Mouse (Mus musculus) limb, embryonic 14.5 days (tissue): ENCODE results near the gene Rps16. TPM values are rescaled to one million over a fixed set of nuclear protein-coding genes. Genes with fewer than 3 reads are reported as not detected.

ENCODE experiments used
- ATAC-seq: fragments of 200-750 bp; cut with Nextera tagmentation; 2 replicates; pipeline ENCODE4 v1.8.0; 2017; ENCODE audit warnings: low read depth, moderate number of reproducible peaks, moderate TSS enrichment; ENCODE audit not compliant: low FRiP score
- DNase-seq: peaks from one replicate; pipeline ENCODE4 v3.0.0-alpha.2; 2015; ENCODE audit warnings: low spot score
- H3K27ac ChIP-seq: fragments of 300-500 bp; sonication (generic); replicated peaks from 2 replicates; pipeline ENCODE4 v1.5.1; 2014; ENCODE audit warnings: low read depth, mild to moderate bottlenecking, low read length, moderate library complexity, mixed read lengths
- H3K27me3 ChIP-seq: fragments of 300-500 bp; sonication (generic); 2 replicates; pipeline ENCODE4 v1.6.1; 2014; ENCODE audit warnings: low read length, mixed read lengths; ENCODE audit not compliant: control insufficient read depth, insufficient read depth
- H3K36me3 ChIP-seq: fragments of 300-500 bp; sonication (generic); 2 replicates; pipeline ENCODE4 v1.6.1; 2014; ENCODE audit warnings: mild to moderate bottlenecking, low read length, moderate library complexity, mixed read lengths; ENCODE audit not compliant: control insufficient read depth, insufficient read depth
- H3K4me1 ChIP-seq: fragments of 300-500 bp; sonication (generic); 2 replicates; pipeline ENCODE4 v1.6.1; 2014; ENCODE audit warnings: antibody characterized with exemption, low read length, mixed read lengths; ENCODE audit not compliant: control insufficient read depth, insufficient read depth
- H3K4me2 ChIP-seq: fragments of 300-500 bp; sonication (generic); replicated peaks from 2 replicates; pipeline ENCODE4 v1.6.1; 2014; ENCODE audit warnings: low read depth, mild to moderate bottlenecking, low read length, moderate library complexity; ENCODE audit not compliant: severe bottlenecking
- H3K4me3 ChIP-seq: fragments of 300-500 bp; sonication (generic); replicated peaks from 2 replicates; pipeline ENCODE4 v1.5.1; 2014; ENCODE audit warnings: low read length
- H3K9ac ChIP-seq: fragments of 300-500 bp; sonication (generic); 2 replicates; pipeline ENCODE4 v1.6.1; 2014; ENCODE audit warnings: mild to moderate bottlenecking, low read depth, low read length, moderate library complexity; ENCODE audit not compliant: severe bottlenecking
- H3K9me3 ChIP-seq: fragments of 300-500 bp; sonication (generic); 2 replicates; pipeline ENCODE4 v1.6.1; 2016; ENCODE audit warnings: low read length; ENCODE audit not compliant: control insufficient read depth
- POLR2A ChIP-seq: fragments of 200-500 bp; IDR thresholded peaks from 2 replicates; pipeline ENCODE4 v1.8.0; 2012; ENCODE audit warnings: inconsistent platforms, mild to moderate bottlenecking, moderate library complexity, borderline replicate concordance; ENCODE audit not compliant: insufficient read depth, insufficient read length; ENCODE audit errors: extremely low read depth
- WGBS: fragments of 180-500 bp; shearing (Covaris S2); extraction: QIAGEN DNeasy Blood & Tissue Kit; methylation state at CpG from one replicate; pipeline ENCODE4 v1.1.7; 2014; 5-methylcytosine and 5-hydroxymethylcytosine counted together
- polyA plus RNA-seq, 2 experiments: library from polyadenylated mRNA; depleted of rRNA in 1 of 2; stranded (reverse) in 1 of 2; unstranded in 1 of 2; fragments of >200 nt; fragmentation: Nextera tagmentation in 1 of 2; extraction: Ambion mirVana in 1 of 2; gene quantifications; 2 replicates each; pipeline versions ENCODE4 v1.2.1 to v1.2.3; 2012 to 2014

The Rps16 gene
- polyA plus RNA-seq, 2 experiments = 1,345 to 2,127 TPM

DNA sequence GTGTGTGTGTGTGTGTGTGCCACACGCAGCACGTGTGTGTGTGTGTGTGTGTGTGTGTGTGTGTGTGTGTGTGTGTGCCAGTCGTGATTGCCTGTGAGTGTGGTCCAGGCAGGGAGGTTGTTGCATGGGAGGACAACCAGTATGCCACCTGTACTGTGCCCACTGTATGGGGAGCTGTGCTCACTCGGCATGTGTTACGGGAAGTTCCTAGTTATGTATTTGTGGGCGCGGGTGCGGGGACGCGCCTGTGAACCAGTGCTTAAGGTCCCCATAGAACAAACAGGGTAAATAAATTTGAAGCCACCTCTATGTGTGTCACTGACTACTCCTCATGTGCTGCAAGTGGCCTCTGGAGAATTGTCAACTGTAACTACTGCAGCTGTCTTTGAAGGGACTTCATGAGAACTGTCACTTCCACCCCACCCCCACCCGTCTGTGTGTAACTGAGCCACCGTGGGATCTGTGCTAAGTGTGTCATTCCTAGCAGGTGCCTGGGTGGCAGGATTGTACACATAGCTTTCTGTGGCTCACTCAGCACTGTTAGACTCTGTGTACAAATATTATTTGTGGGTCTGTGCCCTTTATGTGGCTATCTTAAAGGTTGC lies 32.0 kb downstream of the Rps16 start:
- peak overlapping the region; percentile 36 for H3K4me3 ChIP-seq
- no peak for TF ChIP-seq POLR2A
- H3K9ac ChIP-seq = peak overlapping the region; percentile 62
- peak overlapping the region; percentile 95 for H3K27ac ChIP-seq
- peaks cover 7% of the 10 kb centered on the region for H3K36me3 ChIP-seq
- DNase-seq (peak; percentile 34), ATAC-seq (no peak)
- H3K27me3 ChIP-seq = no peaks in the 10 kb centered on the region
- no peaks in the 10 kb centered on the region for H3K9me3 ChIP-seq
- peak overlapping the region; percentile 79 for H3K4me2 ChIP-seq
- 47% methylated on average over 9 of the region's 12 CpGs for WGBS
- H3K4me1 ChIP-seq = peaks cover 53% of the 10 kb centered on the region

GRCm38 (mm10) chr7:28382981-28383396 lies 32.5 kb downstream of the Rps16 start:
- Histone ChIP-seq H3K9ac (no peak overlapping the region), H3K4me2 (0 out of 2 replicates have a peak overlapping the region, but pooled peaks have one; percentile 4), H3K27me3 (no peaks in the 10 kb centered on the region), H3K4me1 (peaks cover 48% of the 10 kb centered on the region), H3K4me3 (no peak overlapping the region), H3K9me3 (no peaks in the 10 kb centered on the region), H3K36me3 (peaks cover 7% of the 10 kb centered on the region; the same call in 1 of the 2 replicates), H3K27ac (peak overlapping the region; percentile 10; the same call in 1 of the 2 replicates)
- TF ChIP-seq POLR2A = no peak
- ATAC-seq (no peak), DNase-seq (no peak)
- WGBS = 63% methylated on average over 11 of the region's 11 CpGs

- no peak overlapping the region for H3K4me3 ChIP-seq
Measured at GRCm38 (mm10) chr7:28383606-28384005, 33.2 kb downstream of the Rps16 start.

DNA sequence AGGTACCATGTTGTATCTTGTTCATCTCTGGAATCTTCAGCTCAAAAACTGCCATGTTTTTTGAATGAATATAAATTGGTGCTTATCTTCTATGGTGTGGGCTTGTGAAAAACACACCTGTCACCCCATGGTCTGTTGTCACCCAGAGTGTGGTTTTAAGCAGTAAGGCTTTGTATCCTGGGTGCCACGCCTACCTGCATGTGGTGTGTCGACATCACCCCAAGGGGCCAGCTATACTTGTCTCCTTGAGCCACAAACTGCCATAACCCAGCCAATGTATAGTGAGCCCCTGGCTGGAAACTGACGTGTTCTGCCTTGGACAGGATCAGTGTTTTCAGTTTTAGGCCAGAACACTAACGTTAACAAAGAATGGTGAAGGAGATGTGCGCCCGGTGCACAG lies 33.7 kb downstream of the Rps16 start:
- Histone ChIP-seq H3K27ac (no peak overlapping the region), H3K9ac (no peak overlapping the region), H3K4me2 (no peak overlapping the region), H3K27me3 (no peaks in the 10 kb centered on the region), H3K4me3 (no peak overlapping the region), H3K4me1 (peaks cover 41% of the 10 kb centered on the region), H3K36me3 (peaks cover 17% of the 10 kb centered on the region), H3K9me3 (no peaks in the 10 kb centered on the region)
- TF ChIP-seq POLR2A = no peak
- WGBS = 85% methylated on average over 6 of the region's 6 CpGs
- DNase-seq = no peak
- ATAC-seq = no peak

More at GRCm38 (mm10) chr7:28383606-28384005, 33.2 kb downstream of the Rps16 start:
- Histone ChIP-seq H3K27ac (no peak overlapping the region), H3K4me1 (peaks cover 42% of the 10 kb centered on the region), H3K9me3 (no peaks in the 10 kb centered on the region), H3K27me3 (no peaks in the 10 kb centered on the region), H3K4me2 (no peak overlapping the region), H3K36me3 (peaks cover 11% of the 10 kb centered on the region), H3K9ac (no peak overlapping the region)
- 85% methylated on average over 4 of the region's 4 CpGs for WGBS
- TF ChIP-seq POLR2A = no peak
- ATAC-seq (no peak), DNase-seq (no peak)

GRCm38 (mm10) chr7:28385196-28385595 lies 34.7 kb downstream of the Rps16 start:
- Histone ChIP-seq H3K27ac (no peak overlapping the region), H3K4me1 (peaks cover 33% of the 10 kb centered on the region), H3K27me3 (no peaks in the 10 kb centered on the region), H3K36me3 (peaks cover 25% of the 10 kb centered on the region), H3K9me3 (no peaks in the 10 kb centered on the region), H3K4me2 (no peak overlapping the region), H3K4me3 (no peak overlapping the region), H3K9ac (no peak overlapping the region)
- 93% methylated on average over 9 of the region's 9 CpGs for WGBS
- no peak for TF ChIP-seq POLR2A
- no peak for DNase-seq
- ATAC-seq = no peak
